ENCODE assay signal across 16 mouse cellular contexts in the genomic region with DNA sequence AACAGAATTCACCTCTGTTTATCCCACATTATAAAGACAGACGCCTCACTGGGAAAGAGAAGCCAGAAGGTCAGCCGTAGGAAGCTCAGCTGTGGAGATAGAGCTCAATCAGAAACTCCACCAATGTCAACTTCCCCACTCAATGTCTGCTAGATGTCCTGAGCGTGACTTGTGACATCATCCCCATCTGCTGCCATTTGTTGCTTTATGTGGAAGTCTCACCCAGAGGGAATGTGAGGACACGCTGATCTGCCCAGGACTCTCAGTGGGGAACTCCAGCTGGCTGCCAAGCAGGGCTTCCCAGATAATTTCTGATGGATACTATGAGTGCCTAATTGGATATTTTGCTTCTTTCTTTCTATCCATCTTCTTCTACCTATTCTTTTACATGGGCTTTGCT.
DNase-seq lines count a peak whose midpoint lies in the region; TF ChIP-seq lines count a peak whose summit lies in the region.
"Had no signal": no experiment of that assay in that cellular context is flagged by ENCODE, and none has a peak within 500 bp of the region (broad histone marks: within the 10 kb centered on the region; RNA-seq: fewer than 3 reads in every experiment).

No protein-coding gene starts in this region.

- intact Hi-C loops in heart, postnatal 36 days (cut with DNase I), result no loop called here
- intact Hi-C loops in left cerebral cortex, postnatal 10 days (cut with DNase I), result loop anchor here (10.0 kb wide), 1 partner anchor 98 kb away; no protein-coding TSS in a partner anchor

- no peak overlapping the region for H3K9ac ChIP-seq in liver, adult 2 months (ENCODE audit: low read depth, low read length)
- H3K9ac ChIP-seq: forebrain, postnatal 0 days; midbrain, embryonic 13.5 days had no signal

- WGBS in liver, adult 2 months, result 67% methylated on average over 4 of the region's 4 CpGs

- DNase-seq in cerebellum, postnatal 10 days, result peak; percentile 31 to 45
- DNase-seq in cerebellum, adult 11-12 months, result no peak
- DNase-seq in liver, adult 2 months (ENCODE audit: extremely low read depth, low read depth, low spot score), result peak; percentile 25
- no peak for DNase-seq in liver
- DNase-seq in heart, postnatal 36 days, result peak; percentile 10 to 28
- DNase-seq in left cerebral cortex, postnatal 10 days (ENCODE audit: extremely low spot score in 1 of 2, low spot score in 2 of 2), result no peak
- DNase-seq in right cerebral cortex, postnatal 14 days, result no peak
- no peak for DNase-seq in thymus, postnatal 0 days (ENCODE audit: low spot score)
- DNase-seq: adrenal gland, postnatal 36 days; forebrain, postnatal 0 days; gastrocnemius, postnatal 36 days; kidney, postnatal 10 days; lung, postnatal 36 days had no signal

- H3K4me1 ChIP-seq in liver, adult 2 months (ENCODE audit: control insufficient read depth, insufficient read depth, low read length), result no peaks in the 10 kb centered on the region
- H3K4me1 ChIP-seq: hindbrain, embryonic 10.5 days; midbrain, embryonic 13.5 days had no signal

- no peaks in the 10 kb centered on the region for H3K36me3 ChIP-seq in liver, adult 2 months (ENCODE audit: control insufficient read depth, insufficient read depth, low read length)
- H3K36me3 ChIP-seq: hindbrain, embryonic 10.5 days; midbrain, embryonic 13.5 days had no signal

- TF ChIP-seq POLR2A in liver, adult 2 months (IDR thresholded peaks at IDR 0.05; ENCODE audit: extremely low read depth, insufficient read depth, low read length), result no peak

- H3K79me2 ChIP-seq in liver, adult 2 months (ENCODE audit: control insufficient read depth, insufficient read depth, low read length), result no peaks in the 10 kb centered on the region

- no peak for TF ChIP-seq CTCF in liver, adult 2 months (IDR thresholded peaks at IDR 0.05; ENCODE audit: low read depth, low read length)

- no peaks in the 10 kb centered on the region for H3K27me3 ChIP-seq in liver, adult 2 months (ENCODE audit: control insufficient read depth, insufficient read depth, low read length)
- H3K27me3 ChIP-seq: midbrain, embryonic 13.5 days had no signal

- no peak overlapping the region for H3K4me3 ChIP-seq in liver, adult 2 months (ENCODE audit: insufficient read depth, low read depth, low read length)
- H3K4me3 ChIP-seq: hindbrain, embryonic 10.5 days; midbrain, embryonic 13.5 days had no signal

- H3K27ac ChIP-seq in liver, adult 2 months (replicated peaks; ENCODE audit: insufficient read depth, low read depth, low read length), result no peak overlapping the region
- H3K27ac ChIP-seq: hindbrain, embryonic 10.5 days; midbrain, embryonic 13.5 days; stomach, postnatal 0 days had no signal

Comparison
In these comparisons a context has a peak if more than half of its experiments do, and no peak if none do; other contexts are left out.
1. DNase-seq: peak in cerebellum, postnatal 10 days (2 of 2), liver, adult 2 months (single experiment) and heart, postnatal 36 days (2 of 2); none in cerebellum, adult 11-12 months (single experiment), liver (single experiment), left cerebral cortex, postnatal 10 days (0 of 2), right cerebral cortex, postnatal 14 days (single experiment) and thymus, postnatal 0 days (single experiment).